Mouse (Mus musculus) heart, embryonic 11.5 days (tissue): Measurements from ENCODE around the gene Rab44. TPM values are rescaled to one million over a fixed set of nuclear protein-coding genes. Genes with fewer than 3 reads are reported as not detected.
"Not testable (repeated sequence)": the region's sequence is repeated elsewhere in the genome, so short reads cannot be mapped to it uniquely, and the experiment has no call there.

Experiments
- ATAC-seq: fragments of 200-750 bp; cut with Nextera tagmentation; replicated peaks from 2 replicates; pipeline ENCODE4 v1.8.0; 2017; ENCODE audit warnings: moderate library complexity; ENCODE audit not compliant: insufficient number of reproducible peaks, low FRiP score, low TSS enrichment
- H3K27ac ChIP-seq: fragments of 300-500 bp; sonication (generic); 2 replicates; pipeline ENCODE4 v1.5.1; 2014; ENCODE audit warnings: mild to moderate bottlenecking, low read depth, low read length
- H3K27me3 ChIP-seq: fragments of 300-500 bp; sonication (generic); 2 replicates; pipeline ENCODE4 v1.6.1; 2014; ENCODE audit warnings: mild to moderate bottlenecking, low read length, mixed read lengths; ENCODE audit not compliant: control insufficient read depth, insufficient read depth
- H3K36me3 ChIP-seq: fragments of 300-500 bp; sonication (generic); 2 replicates; pipeline ENCODE4 v1.6.1; 2014; ENCODE audit warnings: mild to moderate bottlenecking, low read length, moderate library complexity, mixed read lengths; ENCODE audit not compliant: control insufficient read depth, insufficient read depth
- H3K4me1 ChIP-seq: fragments of 300-500 bp; sonication (generic); 2 replicates; pipeline ENCODE4 v1.6.1; 2014; ENCODE audit warnings: low read length; ENCODE audit not compliant: control insufficient read depth, insufficient read depth
- H3K4me2 ChIP-seq: fragments of 300-500 bp; sonication (generic); 2 replicates; pipeline ENCODE4 v1.6.1; 2014; ENCODE audit warnings: mild to moderate bottlenecking, moderate library complexity
- H3K4me3 ChIP-seq: fragments of 300-500 bp; sonication (generic); 2 replicates; pipeline ENCODE4 v1.5.1; 2014; ENCODE audit warnings: low read depth, low read length
- H3K9ac ChIP-seq: fragments of 300-500 bp; sonication (generic); 2 replicates; pipeline ENCODE4 v1.6.1; 2014; ENCODE audit warnings: mild to moderate bottlenecking, low read depth, low read length, moderate library complexity
- H3K9me3 ChIP-seq: fragments of 300-500 bp; sonication (generic); replicated peaks from 2 replicates; pipeline ENCODE4 v1.6.1; 2016; ENCODE audit warnings: low read length; ENCODE audit not compliant: control insufficient read depth
- WGBS: fragments of 180-500 bp; shearing (Covaris S2); extraction: QIAGEN DNeasy Blood & Tissue Kit; methylation state at CpG from one replicate; pipeline ENCODE4 v1.1.7; 2014; ENCODE audit not compliant: insufficient replicate concordance; 5-methylcytosine and 5-hydroxymethylcytosine counted together
- polyA plus RNA-seq: library from polyadenylated mRNA; unstranded; fragments of >200 nt; fragmentation: Nextera tagmentation; extraction: Ambion mirVana; gene quantifications from 2 replicates; pipeline ENCODE4 v1.2.1, GENCODE M21; 2014

Rab44 gene
- polyA plus RNA-seq = 0.20 TPM in 1 of 2 replicates, not detected in the other

DNA sequence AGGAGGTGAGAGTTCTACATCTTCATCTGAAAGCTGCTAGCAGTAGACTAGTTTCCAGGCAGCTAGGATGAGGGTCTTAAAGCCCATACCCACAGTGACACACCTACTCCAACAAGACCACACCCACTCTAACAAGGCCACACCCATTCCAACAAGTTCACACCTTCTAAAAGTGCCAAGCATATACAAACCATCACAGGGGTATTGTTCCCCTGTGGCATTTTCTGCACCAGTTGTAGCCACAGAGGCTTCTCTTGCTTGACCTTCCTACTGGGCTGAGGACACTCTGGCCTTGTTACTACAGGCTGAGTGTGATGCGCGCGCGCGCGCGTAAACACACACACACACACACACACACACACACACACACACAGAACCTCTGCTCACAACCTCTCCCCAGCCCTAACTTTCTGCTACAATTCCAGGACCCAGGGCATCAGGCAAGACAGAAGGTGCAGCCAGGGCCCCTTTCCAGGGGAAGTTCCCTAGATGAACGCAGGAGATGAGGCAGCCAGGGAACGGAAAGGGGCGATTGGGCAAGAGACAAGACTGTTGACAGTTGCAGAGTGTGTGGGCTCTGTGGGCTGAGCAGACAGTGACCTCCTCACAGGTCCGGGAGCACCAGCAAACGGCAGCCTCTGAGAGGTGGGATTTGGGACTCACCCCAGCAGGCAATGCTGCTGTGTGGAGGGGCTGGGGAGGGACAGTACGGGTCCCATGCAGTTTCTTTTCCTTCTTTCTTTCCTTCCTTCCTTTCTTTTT lies at the start of gene Rab44:
TSS of gene Rab44 (plus strand) at position 555 of the 762 bp plus-strand sequence.
- no peak within 1 kb of the TSS for H3K4me2 ChIP-seq
- H3K36me3 ChIP-seq = no peaks in the 10 kb centered on the region
- WGBS = 78% methylated on average over 13 of the region's 13 CpGs

DNA sequence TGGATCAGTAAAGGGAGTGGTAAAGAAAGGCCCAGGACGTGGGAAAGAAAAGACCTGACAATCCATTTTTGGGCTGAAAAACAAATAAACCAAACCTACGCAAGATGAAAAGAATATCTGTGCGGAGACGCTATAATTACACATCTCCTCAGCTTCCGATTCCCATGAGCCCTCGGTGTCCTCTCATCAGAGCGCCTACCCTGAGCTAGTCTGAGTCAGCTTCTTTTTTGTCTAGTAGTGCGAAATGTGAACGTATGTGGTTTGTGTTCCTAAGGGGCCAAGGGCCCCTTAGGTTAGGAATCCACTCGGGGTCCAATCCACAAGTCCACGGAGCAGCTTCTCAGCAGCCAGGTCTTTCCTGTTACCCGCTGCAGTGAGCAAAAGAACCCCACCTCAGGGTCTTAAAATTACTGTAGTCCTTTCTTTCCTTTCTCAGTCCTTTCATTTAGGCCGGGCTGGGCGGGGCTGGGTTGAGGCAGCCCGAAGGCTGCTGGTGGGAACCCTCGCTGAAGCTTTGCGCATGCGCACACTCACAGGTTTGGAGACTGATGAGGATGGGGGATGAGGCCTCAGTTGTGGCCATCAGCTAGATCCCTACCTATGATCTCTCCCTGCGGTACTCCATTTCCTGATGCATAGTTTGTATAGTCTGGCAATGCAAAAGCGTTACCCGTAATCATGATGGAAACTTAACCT lies 48.6 kb upstream of the Rab44 start:
- no peaks in the 10 kb centered on the region for H3K9me3 ChIP-seq
- H3K27ac ChIP-seq = no peak overlapping the region
- H3K4me2 ChIP-seq = no peak overlapping the region
- H3K9ac ChIP-seq = no peak overlapping the region
- WGBS = 73% methylated on average over 21 of the region's 21 CpGs
- no peak overlapping the region for H3K4me3 ChIP-seq
- H3K36me3 ChIP-seq = no peaks in the 10 kb centered on the region
- H3K4me1 ChIP-seq = peaks cover 32% of the 10 kb centered on the region
- H3K27me3 ChIP-seq = peaks cover 2% of the 10 kb centered on the region; the same call in 1 of the 2 replicates
- no peak for ATAC-seq

More for the DNA sequence above, at the start of gene Rab44:
- no peaks in the 10 kb centered on the region for H3K4me1 ChIP-seq
- no peak within 1 kb of the TSS for H3K27ac ChIP-seq
- H3K4me3 ChIP-seq = no peak within 1 kb of the TSS
- no peaks in the 10 kb centered on the region for H3K27me3 ChIP-seq
- no peak for ATAC-seq
- no peaks in the 10 kb centered on the region for H3K9me3 ChIP-seq
- no peak within 1 kb of the TSS for H3K9ac ChIP-seq

DNA sequence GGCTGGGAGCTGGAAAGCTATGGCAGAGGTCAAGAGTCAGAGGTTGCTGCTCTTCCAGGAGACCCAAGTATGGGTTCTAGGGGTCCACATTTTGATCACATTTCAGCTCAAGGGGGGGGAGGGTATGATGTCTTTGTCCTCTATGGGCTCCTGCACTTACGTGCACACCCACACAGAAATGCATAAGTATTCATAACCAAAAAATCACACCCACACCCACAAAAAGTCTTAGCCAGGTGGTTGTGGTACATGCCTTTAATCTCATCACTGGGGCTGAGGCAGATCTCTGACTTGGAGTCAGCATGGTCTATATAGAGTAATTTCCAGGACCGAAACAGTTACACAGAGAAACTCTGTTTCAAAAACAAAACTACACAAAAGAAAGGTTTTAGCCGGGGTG lies 48.0 kb upstream of the Rab44 start:
- no peak for ATAC-seq
- H3K27me3 ChIP-seq = peaks cover 2% of the 10 kb centered on the region; the same call in 1 of the 2 replicates
- H3K4me1 ChIP-seq = peaks cover 32% of the 10 kb centered on the region
- no peaks in the 10 kb centered on the region for H3K36me3 ChIP-seq
- 90% methylated on average over 3 of the region's 3 CpGs for WGBS
- no peak overlapping the region for H3K4me2 ChIP-seq
- no peak overlapping the region for H3K9ac ChIP-seq
- no peaks in the 10 kb centered on the region for H3K9me3 ChIP-seq
- no peak overlapping the region for H3K4me3 ChIP-seq
- H3K27ac ChIP-seq = no peak overlapping the region

DNA sequence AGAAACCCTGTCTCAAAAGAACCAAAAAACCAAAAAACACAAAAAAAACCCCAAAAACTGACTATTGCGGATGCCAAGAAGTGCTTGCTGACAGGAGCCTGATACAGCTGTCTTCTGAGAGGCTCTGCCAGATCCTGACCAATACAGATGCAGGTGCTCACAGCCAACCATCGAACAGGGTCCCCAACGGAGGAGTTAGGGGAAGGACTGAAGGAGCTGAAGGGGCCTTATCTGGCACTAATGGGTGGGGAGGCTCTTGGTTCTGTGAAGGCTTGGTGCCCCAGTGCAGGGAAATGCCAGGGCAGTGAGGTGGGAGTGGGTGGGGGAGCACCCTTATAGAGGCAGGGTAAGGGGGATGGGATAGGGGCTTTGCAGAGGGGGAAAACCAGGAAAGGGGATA lies 46.5 kb upstream of the Rab44 start:
- not testable (repeated sequence) for H3K9me3 ChIP-seq, H3K4me3 ChIP-seq, ATAC-seq, H3K27me3 ChIP-seq, H3K27ac ChIP-seq, H3K9ac ChIP-seq, H3K36me3 ChIP-seq, H3K4me2 ChIP-seq
- peaks cover 34% of the 10 kb centered on the region for H3K4me1 ChIP-seq
- 57% methylated on average over 3 of the region's 3 CpGs for WGBS

DNA sequence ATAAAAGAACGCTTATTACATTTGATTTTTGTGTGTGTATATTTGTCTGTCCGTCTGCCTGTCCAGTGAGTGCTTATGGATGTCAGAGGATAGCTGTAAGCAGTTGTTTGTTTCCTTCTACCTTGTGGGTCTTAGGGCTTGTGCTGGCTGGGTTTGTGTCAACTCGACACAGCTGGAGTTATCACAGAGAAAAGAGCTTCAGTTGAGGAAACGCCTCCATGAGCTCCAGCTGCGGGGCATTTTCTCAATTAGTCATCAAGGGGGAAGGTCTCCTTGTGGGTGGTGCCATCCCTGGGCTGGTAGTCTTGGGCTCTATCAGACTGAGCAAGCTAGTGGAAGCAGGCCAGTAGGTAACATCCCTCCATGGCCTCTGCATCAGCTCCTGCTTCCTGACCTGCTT lies 46.1 kb upstream of the Rab44 start:
- Histone ChIP-seq H3K4me1 (peaks cover 34% of the 10 kb centered on the region), H3K36me3 (no peaks in the 10 kb centered on the region), H3K27me3 (peaks cover 2% of the 10 kb centered on the region; the same call in 1 of the 2 replicates), H3K4me3 (no peak overlapping the region), H3K27ac (no peak overlapping the region), H3K9ac (no peak overlapping the region), H3K4me2 (no peak overlapping the region), H3K9me3 (no peaks in the 10 kb centered on the region)
- ATAC-seq = no peak
- 44% methylated on average over 5 of the region's 5 CpGs for WGBS

DNA sequence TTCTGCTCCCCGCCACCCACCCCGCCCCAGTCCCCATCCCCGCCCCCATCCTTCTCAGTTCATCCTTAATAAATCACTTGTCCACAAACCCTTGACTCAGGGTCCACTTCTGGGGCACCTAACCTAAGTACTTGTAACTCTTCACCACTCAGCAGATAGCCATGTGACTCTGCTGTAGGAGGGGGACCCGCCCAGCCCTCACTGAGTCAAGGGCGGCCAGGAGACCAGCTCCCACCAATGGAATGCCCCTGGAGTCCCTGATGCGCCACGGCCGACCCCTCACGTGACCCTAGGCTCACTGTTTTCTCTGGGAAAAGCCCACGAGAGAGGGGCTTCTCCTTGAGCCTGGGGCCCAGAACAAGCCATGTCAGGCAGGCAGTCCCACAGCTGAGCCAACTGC lies 44.9 kb upstream of the Rab44 start:
- 0 out of 2 replicates have a peak overlapping the region, but pooled peaks have one; percentile 6 for H3K27ac ChIP-seq
- no peak overlapping the region for H3K9ac ChIP-seq
- no peak overlapping the region for H3K4me2 ChIP-seq
- H3K4me3 ChIP-seq = no peak overlapping the region
- ATAC-seq = peak; percentile 64; the same call in 1 of the 2 replicates
- H3K36me3 ChIP-seq = no peaks in the 10 kb centered on the region
- peaks cover 2% of the 10 kb centered on the region; the same call in 1 of the 2 replicates for H3K27me3 ChIP-seq
- 49% methylated on average over 10 of the region's 10 CpGs for WGBS
- no peaks in the 10 kb centered on the region for H3K9me3 ChIP-seq
- H3K4me1 ChIP-seq = peaks cover 30% of the 10 kb centered on the region

DNA sequence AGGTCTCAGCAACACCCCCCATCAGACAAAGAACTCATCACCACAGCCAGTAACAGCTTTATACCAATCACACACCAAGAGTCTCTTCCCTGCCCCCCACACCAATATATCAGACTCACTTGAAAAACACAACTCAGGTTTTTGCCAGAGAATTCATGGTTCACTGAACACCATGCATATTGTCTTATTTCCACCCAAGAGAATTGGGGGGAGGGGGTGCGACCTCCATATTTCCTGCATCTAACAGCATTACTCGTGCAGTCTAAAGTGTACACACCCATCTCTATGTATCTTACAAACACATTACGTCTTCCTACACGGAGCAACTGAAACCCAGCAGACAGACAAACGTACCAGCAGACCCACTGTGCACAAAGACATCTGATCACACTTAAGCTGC lies 42.1 kb upstream of the Rab44 start:
- WGBS = 69% methylated on average over 5 of the region's 5 CpGs
- H3K36me3 ChIP-seq = no peaks in the 10 kb centered on the region
- H3K4me2 ChIP-seq = no peak overlapping the region
- peaks cover 30% of the 10 kb centered on the region for H3K4me1 ChIP-seq
- H3K9me3 ChIP-seq = no peaks in the 10 kb centered on the region
- no peak overlapping the region for H3K27ac ChIP-seq
- no peak for ATAC-seq
- no peak overlapping the region for H3K4me3 ChIP-seq
- H3K9ac ChIP-seq = peak overlapping the region; percentile 16; the same call in 1 of the 2 replicates
- H3K27me3 ChIP-seq = peaks cover 2% of the 10 kb centered on the region; the same call in 1 of the 2 replicates

DNA sequence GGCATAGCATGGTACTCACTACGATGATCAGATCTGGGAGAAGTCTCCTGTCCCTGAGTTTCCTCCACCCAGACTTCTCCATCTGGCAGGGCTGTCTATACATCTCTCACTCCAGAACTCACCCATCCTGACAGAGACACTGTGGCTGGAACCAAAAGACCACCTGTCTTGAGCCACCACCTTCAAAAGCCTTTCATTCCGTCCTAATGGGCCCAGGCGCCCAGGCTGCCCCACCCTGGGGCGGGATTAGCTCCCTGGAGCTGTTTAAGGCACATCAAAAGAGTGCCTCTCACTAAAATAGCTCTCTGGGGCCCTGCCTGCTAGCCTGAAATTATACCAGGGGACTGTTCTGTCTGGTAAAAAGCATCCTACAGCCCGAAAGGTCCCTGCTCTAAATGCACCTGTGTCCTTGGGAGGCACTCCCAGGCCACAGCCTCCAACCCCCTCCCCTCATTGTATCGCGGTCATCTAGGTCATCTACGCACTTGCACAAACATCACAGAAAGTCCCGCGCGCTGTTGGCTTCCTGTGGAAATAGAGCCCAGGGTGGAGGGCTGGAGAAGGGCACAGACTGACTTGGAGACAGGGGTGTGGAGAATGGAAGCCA lies 41.1 kb upstream of the Rab44 start:
- no peak overlapping the region for H3K4me3 ChIP-seq
- peak overlapping the region; percentile 46 for H3K9ac ChIP-seq
- no peak for ATAC-seq
- peaks cover 30% of the 10 kb centered on the region for H3K4me1 ChIP-seq
- no peaks in the 10 kb centered on the region for H3K9me3 ChIP-seq
- WGBS = 14% methylated on average over 11 of the region's 11 CpGs
- H3K36me3 ChIP-seq = no peaks in the 10 kb centered on the region
- H3K27me3 ChIP-seq = no peaks in the 10 kb centered on the region
- peak overlapping the region; percentile 49 for H3K4me2 ChIP-seq
- peak overlapping the region; percentile 77 for H3K27ac ChIP-seq
